Mouse (Mus musculus) myocyte (in vitro differentiated cells): Measurements from ENCODE around the gene Xpnpep1.

Experiments used
- CEBPB ChIP-seq: IDR thresholded peaks from 2 replicates; pipeline ENCODE4 v1.6.1; 2011; ENCODE audit warnings: mild to moderate bottlenecking, moderate library complexity; ENCODE audit not compliant: poor library complexity, insufficient read depth, severe bottlenecking
- E2F4 ChIP-seq: IDR thresholded peaks from one replicate; pipeline ENCODE4 v1.6.1; 2011; ENCODE audit warnings: mild to moderate bottlenecking, control low read depth, moderate library complexity; ENCODE audit not compliant: insufficient read depth
- MAX ChIP-seq: IDR thresholded peaks from one replicate; pipeline ENCODE4 v1.6.1; 2011; ENCODE audit warnings: low read depth, mild to moderate bottlenecking, control low read depth
- MYOD1 ChIP-seq, 3 experiments: IDR thresholded peaks; one replicate each; pipeline ENCODE4 v1.6.1; 2011; ENCODE audit warnings: control low read depth in 2 of 3, low read depth in 2 of 3, mild to moderate bottlenecking in 2 of 3, moderate library complexity in 1 of 3; ENCODE audit not compliant: insufficient read length in 2 of 3, control insufficient read depth in 1 of 3
- POLR2A ChIP-seq: IDR thresholded peaks from one replicate; pipeline ENCODE4 v1.6.1; 2011; ENCODE audit warnings: low read depth, mild to moderate bottlenecking, control low read depth, moderate library complexity; ENCODE audit not compliant: insufficient read length
- POLR2AphosphoS2 ChIP-seq: IDR thresholded peaks from one replicate; pipeline ENCODE4 v1.6.1; 2011; ENCODE audit warnings: low read depth, control low read depth; ENCODE audit not compliant: insufficient read length
- TCF12 ChIP-seq: IDR thresholded peaks from one replicate; pipeline ENCODE4 v1.6.1; 2011; ENCODE audit warnings: mild to moderate bottlenecking, control low read depth; ENCODE audit not compliant: poor library complexity, insufficient read depth, severe bottlenecking
- USF1 ChIP-seq: IDR thresholded peaks from one replicate; pipeline ENCODE4 v1.6.1; 2011; ENCODE audit warnings: low read depth, mild to moderate bottlenecking, control low read depth, moderate library complexity

- TF ChIP-seq MAX, result no peak
- TF ChIP-seq MYOD1 (IDR thresholded peaks at IDR 0.05; ENCODE audit: control insufficient read depth in 1 of 3, insufficient read length in 2 of 3, low read depth in 2 of 3), result no peak
- no peak for TF ChIP-seq USF1
- TF ChIP-seq POLR2A, result no peak
- no peak for TF ChIP-seq CEBPB
- no peak for TF ChIP-seq POLR2AphosphoS2
- no peak for TF ChIP-seq E2F4
- TF ChIP-seq TCF12, result no peak
These were observed 25.0 kb upstream of the Xpnpep1 start for GRCm38 (mm10) chr19:53064972-53065361.
